Mouse (Mus musculus): ENCODE measurements around the gene Vmn2r4. TPM values are rescaled to one million over a fixed set of nuclear protein-coding genes. Genes with fewer than 3 reads are reported as not detected.
"Not testable (repeated sequence)": the region's sequence is repeated elsewhere in the genome, so short reads cannot be mapped to it uniquely, and the experiment has no call there.

Vmn2r4 gene
- polyA plus RNA-seq (2015; fragmentation: Nextera tagmentation; extraction: Ambion mirVana) = not detected in 2 replicates

DNA sequence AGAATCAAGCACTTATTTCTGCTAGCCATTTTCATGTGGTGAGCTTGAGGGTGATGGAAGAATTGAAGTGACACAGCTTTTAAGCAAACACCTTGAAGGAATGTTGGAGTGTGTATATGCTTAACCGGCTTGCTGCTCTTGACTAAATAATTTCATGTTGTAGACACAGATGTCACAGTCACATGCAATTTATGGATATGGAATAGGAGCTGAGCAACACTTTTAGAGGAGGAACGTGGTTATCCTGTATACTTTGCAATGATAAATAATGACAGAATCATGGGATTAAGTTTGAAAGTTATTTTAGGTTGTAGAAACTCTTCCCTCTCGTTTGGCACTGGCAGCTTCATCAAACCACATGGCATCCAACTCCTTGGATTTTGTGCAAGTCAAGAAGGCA, at the start of gene Vmn2r4:
Gene Vmn2r4, minus strand, starts transcription at position 101 of the 400 bp plus-strand sequence.
- ATAC-seq (ENCODE audit: insufficient read depth); H3K4me3 ChIP-seq (replicated peaks); H3K9ac ChIP-seq; H3K36me3 ChIP-seq (replicated peaks); H3K4me2 ChIP-seq; H3K27ac ChIP-seq (replicated peaks); H3K4me1 ChIP-seq (replicated peaks); H3K9me3 ChIP-seq (replicated peaks); H3K27me3 ChIP-seq: not testable (repeated sequence)
- WGBS (ENCODE audit: insufficient replicate concordance) = 60% methylated on average over 3 of the region's 3 CpGs

DNA sequence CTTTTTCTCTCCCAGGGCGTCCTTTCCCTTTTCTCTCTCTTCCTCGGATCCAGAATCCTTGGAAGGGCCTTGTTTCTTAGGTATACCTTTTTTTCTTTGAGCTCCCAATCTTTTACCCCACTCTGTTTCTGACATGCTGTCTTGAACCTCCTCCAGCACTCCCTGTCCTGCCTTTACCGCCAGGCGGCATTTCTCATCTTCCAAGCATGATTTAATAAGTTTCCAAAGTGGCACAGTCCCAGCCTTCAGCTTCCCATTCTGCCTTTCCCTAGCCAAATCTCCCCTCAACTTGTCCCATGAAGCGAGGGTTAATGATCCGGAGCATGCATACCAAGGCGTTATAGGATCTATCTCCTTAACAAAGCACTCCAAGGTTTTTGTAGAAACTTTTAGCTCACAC, 19.1 kb upstream of the Vmn2r4 start:
- H3K4me2 ChIP-seq; H3K4me3 ChIP-seq (replicated peaks); H3K36me3 ChIP-seq (replicated peaks); H3K27me3 ChIP-seq; H3K27ac ChIP-seq (replicated peaks); ATAC-seq (ENCODE audit: insufficient read depth); H3K9me3 ChIP-seq (replicated peaks); H3K4me1 ChIP-seq (replicated peaks); H3K9ac ChIP-seq: not testable (repeated sequence)
- 72% methylated on average over 7 of the region's 7 CpGs for WGBS (ENCODE audit: insufficient replicate concordance)

DNA sequence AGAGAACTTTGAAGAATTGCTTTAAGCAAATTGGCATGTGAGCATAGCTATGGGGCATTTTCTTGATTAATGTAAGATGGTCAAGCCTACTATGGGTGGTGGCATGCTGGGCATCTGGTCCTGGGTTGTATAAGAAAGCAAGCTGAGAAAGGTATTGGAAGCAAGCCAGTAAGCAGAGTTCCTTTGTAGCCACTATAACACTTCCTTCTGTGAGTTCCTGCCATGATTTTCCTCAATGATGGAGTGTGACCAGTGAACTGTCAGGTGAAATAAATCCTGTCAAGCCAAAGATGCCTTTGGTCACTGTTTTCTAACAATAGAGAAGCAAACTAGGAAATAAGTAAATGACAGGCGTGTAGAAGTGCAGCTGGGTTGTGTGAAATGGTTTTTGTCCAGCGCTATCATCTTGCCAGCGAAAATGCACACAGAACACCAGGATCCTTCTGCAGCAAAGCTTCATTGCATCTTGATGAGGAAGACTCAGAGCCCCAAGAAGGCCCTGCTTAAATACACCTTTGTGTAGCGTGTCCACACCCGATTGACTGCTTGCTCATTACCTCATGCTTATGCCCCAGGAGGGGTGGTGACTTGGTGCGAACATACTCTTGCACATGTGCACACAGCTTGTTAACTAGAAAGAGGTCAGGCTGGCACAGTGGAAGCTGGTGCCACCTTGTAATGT, 13.1 kb upstream of the Vmn2r4 start:
- H3K4me2 ChIP-seq; H3K27ac ChIP-seq (replicated peaks); H3K9me3 ChIP-seq (replicated peaks); H3K4me3 ChIP-seq (replicated peaks); ATAC-seq (ENCODE audit: insufficient read depth); H3K9ac ChIP-seq; H3K4me1 ChIP-seq (replicated peaks); H3K36me3 ChIP-seq (replicated peaks); H3K27me3 ChIP-seq: not testable (repeated sequence)
- 68% methylated on average over 6 of the region's 6 CpGs for WGBS (ENCODE audit: insufficient replicate concordance)

DNA sequence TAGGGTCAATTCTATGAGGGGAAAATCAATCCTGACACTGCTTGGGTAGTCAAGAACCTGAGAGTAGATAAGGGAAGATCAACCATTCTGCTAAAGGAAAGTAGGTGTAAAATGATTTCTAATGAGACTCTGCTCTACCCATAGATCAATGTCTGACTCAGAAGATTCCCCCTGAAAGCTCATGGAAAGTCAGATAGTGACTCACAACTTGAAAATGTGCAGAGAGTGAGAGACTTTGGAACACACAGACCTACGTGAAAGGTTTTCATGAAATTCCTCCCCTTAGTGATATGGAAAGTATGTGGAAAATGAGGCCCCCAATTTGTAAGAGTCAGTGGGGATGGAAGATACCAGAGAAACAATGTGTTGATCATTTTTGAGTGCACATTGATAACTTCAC, 7.0 kb upstream of the Vmn2r4 start:
- not testable (repeated sequence) for H3K27ac ChIP-seq (replicated peaks); H3K9ac ChIP-seq; H3K27me3 ChIP-seq; ATAC-seq (ENCODE audit: insufficient read depth); H3K4me3 ChIP-seq (replicated peaks); H3K4me1 ChIP-seq (replicated peaks); H3K36me3 ChIP-seq (replicated peaks); H3K9me3 ChIP-seq (replicated peaks); H3K4me2 ChIP-seq
- 59% methylated on average over 1 of the region's 1 CpGs for WGBS (ENCODE audit: insufficient replicate concordance)

DNA sequence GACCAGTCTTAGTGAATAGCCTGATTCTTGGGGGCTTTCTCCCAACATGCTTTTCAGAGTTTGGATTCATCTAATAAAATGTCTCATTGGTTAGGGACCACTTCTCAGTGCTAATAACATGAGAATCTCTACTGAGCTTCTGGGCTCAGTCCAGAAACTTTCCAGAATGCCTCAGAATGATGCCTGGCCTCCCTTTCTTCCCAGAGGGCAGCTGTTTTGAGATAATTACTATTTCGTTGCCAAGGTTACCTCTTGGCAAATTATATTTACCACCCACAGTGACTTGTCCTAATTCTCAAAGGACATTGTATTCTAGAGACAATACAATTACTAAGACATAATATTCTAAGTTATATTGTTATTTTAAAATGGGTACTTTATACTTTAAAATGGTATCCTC, 2.3 kb upstream of the Vmn2r4 start:
- not testable (repeated sequence) for H3K9me3 ChIP-seq (replicated peaks); H3K4me2 ChIP-seq; H3K4me1 ChIP-seq (replicated peaks); ATAC-seq (ENCODE audit: insufficient read depth); H3K9ac ChIP-seq; H3K27me3 ChIP-seq; H3K36me3 ChIP-seq (replicated peaks); H3K4me3 ChIP-seq (replicated peaks); H3K27ac ChIP-seq (replicated peaks)
- WGBS (ENCODE audit: insufficient replicate concordance) = 38% methylated on average over 1 of the region's 1 CpGs

DNA sequence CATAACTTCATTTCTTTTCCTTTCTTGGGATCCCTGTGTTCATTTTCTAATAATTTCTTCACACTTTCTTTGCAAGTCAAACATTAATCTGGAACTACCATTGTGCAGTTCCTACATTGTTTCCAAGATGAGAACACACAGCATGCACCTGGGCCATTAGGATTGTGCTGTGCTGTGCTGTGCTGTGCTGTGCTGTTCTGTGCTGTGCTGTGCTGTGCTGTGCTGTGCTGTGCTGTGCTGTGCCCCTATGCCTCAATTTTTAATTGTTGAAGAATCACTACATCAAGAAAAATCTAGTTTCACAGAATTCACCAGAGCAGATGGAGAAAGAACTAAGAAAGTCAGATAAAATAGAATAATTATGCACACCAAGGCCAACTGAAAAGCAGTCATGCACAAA, 915 bp downstream of the Vmn2r4 start:
- H3K27ac ChIP-seq (replicated peaks); H3K4me3 ChIP-seq (replicated peaks); H3K9me3 ChIP-seq (replicated peaks); H3K36me3 ChIP-seq (replicated peaks); H3K4me1 ChIP-seq (replicated peaks); H3K4me2 ChIP-seq; H3K9ac ChIP-seq; H3K27me3 ChIP-seq; ATAC-seq (ENCODE audit: insufficient read depth): not testable (repeated sequence)

DNA sequence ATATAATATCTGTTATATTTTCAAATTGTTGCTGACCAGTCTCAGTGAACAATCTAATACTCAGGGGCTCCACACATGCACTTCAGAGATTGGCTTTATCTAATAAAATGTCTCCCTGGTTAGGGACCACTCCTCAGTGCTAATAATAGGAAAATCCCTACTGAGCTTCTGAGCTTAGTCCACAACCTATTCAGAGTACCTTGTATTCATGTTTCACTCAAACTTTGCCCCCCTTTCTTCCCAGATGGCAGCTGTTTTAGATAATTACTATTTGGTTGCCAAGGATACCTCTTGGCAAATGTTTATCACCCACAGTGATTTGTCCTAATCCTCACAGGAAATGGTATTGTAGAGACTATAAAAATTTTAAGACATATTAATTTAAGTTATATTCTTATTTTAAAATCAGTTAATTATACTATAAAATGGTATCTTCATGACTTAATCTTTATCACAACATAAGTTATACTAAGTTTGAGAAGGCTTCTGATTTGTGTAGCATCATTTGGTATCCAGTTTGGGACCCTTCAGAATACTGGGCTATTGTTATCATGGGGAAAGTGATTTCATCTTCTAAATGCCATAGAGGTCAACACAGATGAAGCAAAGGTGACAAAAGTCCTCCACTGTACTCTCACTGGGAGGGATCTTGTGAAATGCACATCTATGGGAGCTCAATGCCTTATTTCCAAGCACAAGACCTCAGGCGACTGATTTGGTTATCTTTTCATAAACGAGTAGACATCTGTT, 55.7 kb downstream of the Vmn2r4 start:
- H3K27me3 ChIP-seq = no peaks in the 10 kb centered on the region
- no peak for ATAC-seq (ENCODE audit: insufficient read depth)
- no peak overlapping the region for H3K9ac ChIP-seq
- WGBS (ENCODE audit: insufficient replicate concordance) = 55% methylated on average over 2 of the region's 2 CpGs
- no peak overlapping the region for H3K4me2 ChIP-seq
- no peaks in the 10 kb centered on the region for H3K4me1 ChIP-seq (replicated peaks)
- no peaks in the 10 kb centered on the region for H3K9me3 ChIP-seq (replicated peaks)
- H3K4me3 ChIP-seq (replicated peaks) = no peak overlapping the region
- no peaks in the 10 kb centered on the region for H3K36me3 ChIP-seq (replicated peaks)
- no peak overlapping the region for H3K27ac ChIP-seq (replicated peaks)

Other genes starting within 250 kb of the Vmn2r4 start
- gene Vmn2r3, start 125.7 kb downstream of the Vmn2r4 start, polyA plus RNA-seq (2015; fragmentation: Nextera tagmentation; extraction: Ambion mirVana) = not detected in 2 replicates
- not detected in 2 replicates for gene Vmn2r5, start 94.5 kb upstream of the Vmn2r4 start, polyA plus RNA-seq (2015; fragmentation: Nextera tagmentation; extraction: Ambion mirVana)
- not detected in 2 replicates for gene Vmn2r6, start 150.5 kb upstream of the Vmn2r4 start, polyA plus RNA-seq (2015; fragmentation: Nextera tagmentation; extraction: Ambion mirVana)

Data from liver, embryonic 15.5 days (tissue).